Mouse (Mus musculus) brain, adult 10 weeks (tissue): ENCODE results near the gene Nsg1. TPM values are rescaled to one million over a fixed set of nuclear protein-coding genes. Genes with fewer than 3 reads are reported as not detected.

Experiments used
- polyA plus RNA-seq: library from polyadenylated mRNA; stranded (reverse); fragments of 350-450 nt; fragmentation: Illumina TruSeq; extraction: RNeasy Lipid Tissue Mini Kit (QIAGEN cat#74804); gene quantifications from one replicate; pipeline ENCODE4 v1.2.3, GENCODE M21; 2015; ENCODE audit warnings: low read depth, low replicate concordance

Nsg1 gene
- polyA plus RNA-seq, result 471 TPM

GRCm38 (mm10) chr5:38159634-38160413, at the start of gene Nsg1:
Gene Nsg1 (minus strand): TSS chr5:38159907.

Other genes with a start within 250 kb of the Nsg1 start
- 56.5 TPM for gene Stx18, start 121.2 kb downstream of the Nsg1 start, polyA plus RNA-seq
- 9.7 TPM for gene Zbtb49, start 60.5 kb upstream of the Nsg1 start, polyA plus RNA-seq
- 9.7 TPM for gene Lyar, start 60.6 kb upstream of the Nsg1 start, polyA plus RNA-seq
- gene Tmem128, start 100.3 kb upstream of the Nsg1 start, polyA plus RNA-seq, result 52.5 TPM
- gene Otop1, start 116.1 kb upstream of the Nsg1 start, polyA plus RNA-seq, result not detected
- gene Drd5, start 159.5 kb upstream of the Nsg1 start, polyA plus RNA-seq, result 2.9 TPM